Mouse (Mus musculus) neural tube, embryonic 13.5 days (tissue): Measurements from ENCODE around the gene Rhox2g. TPM values are rescaled to one million over a fixed set of nuclear protein-coding genes. Genes with fewer than 3 reads are reported as not detected.
"Not testable (repeated sequence)": the region's sequence is repeated elsewhere in the genome, so short reads cannot be mapped to it uniquely, and the experiment has no call there.

ENCODE experiments used
- ATAC-seq: fragments of 200-750 bp; cut with Nextera tagmentation; 2 replicates; pipeline ENCODE4 v1.8.0; 2017; ENCODE audit warnings: low read depth, mild to moderate bottlenecking, moderate TSS enrichment, moderate library complexity
- H3K27ac ChIP-seq: fragments of 300-500 bp; sonication (generic); replicated peaks from 2 replicates; pipeline ENCODE4 v1.5.1; 2015; ENCODE audit warnings: moderate library complexity, mild to moderate bottlenecking, inconsistent platforms
- H3K27me3 ChIP-seq: fragments of 300-500 bp; sonication (generic); 2 replicates; pipeline ENCODE4 v1.6.1; 2015; ENCODE audit warnings: mild to moderate bottlenecking, inconsistent platforms
- H3K36me3 ChIP-seq: fragments of 300-500 bp; sonication (generic); 2 replicates; pipeline ENCODE4 v1.6.1; 2015; ENCODE audit warnings: mild to moderate bottlenecking, inconsistent platforms
- H3K4me1 ChIP-seq: fragments of 300-500 bp; sonication (generic); replicated peaks from 2 replicates; pipeline ENCODE4 v1.6.1; 2015; ENCODE audit warnings: inconsistent platforms
- H3K4me2 ChIP-seq: fragments of 300-500 bp; sonication (generic); 2 replicates; pipeline ENCODE4 v1.6.1; 2015; ENCODE audit warnings: inconsistent platforms, mild to moderate bottlenecking, moderate library complexity
- H3K4me3 ChIP-seq: fragments of 300-500 bp; sonication (generic); 2 replicates; pipeline ENCODE4 v1.5.1; 2015; ENCODE audit warnings: mild to moderate bottlenecking, inconsistent platforms
- H3K9ac ChIP-seq: fragments of 300-500 bp; sonication (generic); 2 replicates; pipeline ENCODE4 v1.6.1; 2015; ENCODE audit warnings: moderate library complexity, mild to moderate bottlenecking, inconsistent platforms
- H3K9me3 ChIP-seq: fragments of 300-500 bp; sonication (generic); 2 replicates; pipeline ENCODE4 v1.6.1; 2016; ENCODE audit warnings: inconsistent platforms
- WGBS: fragments of 180-500 bp; shearing (Covaris S2); methylation state at CpG from one replicate; pipeline ENCODE4 v1.1.7; 2015; 5-methylcytosine and 5-hydroxymethylcytosine counted together
- polyA plus RNA-seq: library from polyadenylated mRNA; unstranded; fragments of >200 nt; fragmentation: Nextera tagmentation; extraction: Ambion mirVana; gene quantifications from 2 replicates; pipeline ENCODE4 v1.2.1, GENCODE M21; 2015

Rhox2g gene
- polyA plus RNA-seq, result not detected in 2 replicates

- H3K27me3 ChIP-seq, H3K9ac ChIP-seq, H3K27ac ChIP-seq, ATAC-seq, H3K4me3 ChIP-seq, H3K4me1 ChIP-seq, H3K9me3 ChIP-seq, H3K4me2 ChIP-seq, H3K36me3 ChIP-seq: not testable (repeated sequence)
- WGBS, result 96% methylated on average over 6 of the region's 6 CpGs
Measured at GRCm38 (mm10) chrX:37643370-37643769, at the start of gene Rhox2g. TSS of gene Rhox2g (minus strand) at chrX:37643470.

GRCm38 (mm10) chrX:37692261-37692660 lies 49.0 kb upstream of the Rhox2g start:
- H3K4me1 ChIP-seq, result no peaks in the 10 kb centered on the region
- no peak overlapping the region for H3K4me2 ChIP-seq
- H3K27me3 ChIP-seq, result no peaks in the 10 kb centered on the region
- no peak overlapping the region for H3K9ac ChIP-seq
- no peak for ATAC-seq
- H3K27ac ChIP-seq, result no peak overlapping the region
- no peaks in the 10 kb centered on the region for H3K9me3 ChIP-seq
- 84% methylated on average over 2 of the region's 2 CpGs for WGBS
- H3K4me3 ChIP-seq, result no peak overlapping the region
- H3K36me3 ChIP-seq, result no peaks in the 10 kb centered on the region

GRCm38 (mm10) chrX:37683031-37683715 lies 39.9 kb upstream of the Rhox2g start:
- no peak overlapping the region for H3K4me2 ChIP-seq
- no peak overlapping the region for H3K9ac ChIP-seq
- H3K27me3 ChIP-seq, result no peaks in the 10 kb centered on the region
- H3K27ac ChIP-seq, result no peak overlapping the region
- no peaks in the 10 kb centered on the region for H3K4me1 ChIP-seq
- ATAC-seq, result no peak
- no peak overlapping the region for H3K4me3 ChIP-seq
- no peaks in the 10 kb centered on the region for H3K36me3 ChIP-seq
- H3K9me3 ChIP-seq, result no peaks in the 10 kb centered on the region
- 88% methylated on average over 24 of the region's 24 CpGs for WGBS

GRCm38 (mm10) chrX:37673177-37673576 lies 29.9 kb upstream of the Rhox2g start, which contains the start of gene Rhox2h:
TSS of gene Rhox2h (minus strand) at chrX:37673277.
- H3K4me3 ChIP-seq, H3K36me3 ChIP-seq, H3K4me2 ChIP-seq, H3K27me3 ChIP-seq, H3K4me1 ChIP-seq, H3K9ac ChIP-seq, H3K27ac ChIP-seq, ATAC-seq, H3K9me3 ChIP-seq: not testable (repeated sequence)
- WGBS, result 87% methylated on average over 8 of the region's 8 CpGs

- H3K36me3 ChIP-seq, H3K27me3 ChIP-seq, H3K4me1 ChIP-seq, H3K4me2 ChIP-seq, ATAC-seq, H3K9ac ChIP-seq, H3K9me3 ChIP-seq, H3K27ac ChIP-seq, H3K4me3 ChIP-seq: not testable (repeated sequence)
- 100% methylated on average over 1 of the region's 3 CpGs for WGBS
Measured at GRCm38 (mm10) chrX:37668664-37669063, 25.4 kb upstream of the Rhox2g start, which contains the start of gene Rhox3h. TSS of gene Rhox3h (minus strand) at chrX:37668764.

GRCm38 (mm10) chrX:37651227-37651626 lies 8.0 kb upstream of the Rhox2g start, which contains the start of gene Rhox4g:
TSS of gene Rhox4g (minus strand) at chrX:37651327.
- H3K27me3 ChIP-seq, H3K27ac ChIP-seq, H3K36me3 ChIP-seq, H3K4me1 ChIP-seq, H3K4me3 ChIP-seq, H3K4me2 ChIP-seq, H3K9ac ChIP-seq, H3K9me3 ChIP-seq, ATAC-seq: not testable (repeated sequence)
- WGBS, result 93% methylated on average over 18 of the region's 20 CpGs

- H3K4me3 ChIP-seq, H3K36me3 ChIP-seq, H3K27me3 ChIP-seq, H3K9ac ChIP-seq, H3K9me3 ChIP-seq, H3K4me1 ChIP-seq, H3K27ac ChIP-seq, H3K4me2 ChIP-seq, ATAC-seq: not testable (repeated sequence)
- WGBS, result 86% methylated on average over 2 of the region's 2 CpGs
Measured at GRCm38 (mm10) chrX:37628512-37628911, 14.8 kb downstream of the Rhox2g start, which contains the start of gene Rhox3g. TSS of gene Rhox3g (minus strand) at chrX:37628612.

- not testable (repeated sequence) for H3K4me2 ChIP-seq, H3K4me1 ChIP-seq, H3K9ac ChIP-seq, H3K27me3 ChIP-seq, H3K9me3 ChIP-seq, H3K36me3 ChIP-seq, H3K4me3 ChIP-seq, H3K27ac ChIP-seq, ATAC-seq
- WGBS, result 98% methylated on average over 17 of the region's 19 CpGs
Measured at GRCm38 (mm10) chrX:37607604-37608003, 35.7 kb downstream of the Rhox2g start, which contains the start of gene Rhox4f. TSS of gene Rhox4f (minus strand) at chrX:37607704.

Other genes with a start within 250 kb of the Rhox2g start
- not detected in 2 replicates for gene Rhox2b, start 231.4 kb downstream of the Rhox2g start, polyA plus RNA-seq
- gene Rhox4b, start 211.0 kb downstream of the Rhox2g start, polyA plus RNA-seq, result not detected in 2 replicates
- not detected in 2 replicates for gene Rhox2c, start 189.8 kb downstream of the Rhox2g start, polyA plus RNA-seq
- gene Rhox3c, start 184.9 kb downstream of the Rhox2g start, polyA plus RNA-seq, result not detected in 2 replicates
- gene Rhox4c, start 163.1 kb downstream of the Rhox2g start, polyA plus RNA-seq, result not detected in 2 replicates
- gene Rhox2d, start 150.0 kb downstream of the Rhox2g start, polyA plus RNA-seq, result not detected in 2 replicates
- gene Rhox4d, start 129.1 kb downstream of the Rhox2g start, polyA plus RNA-seq, result not detected in 2 replicates
- gene Rhox2e, start 113.0 kb downstream of the Rhox2g start, polyA plus RNA-seq, result not detected in 2 replicates
- not detected in 2 replicates for gene Rhox3e, start 101.5 kb downstream of the Rhox2g start, polyA plus RNA-seq
- not detected in 2 replicates for gene Rhox4e, start 86.1 kb downstream of the Rhox2g start, polyA plus RNA-seq
- not detected in 2 replicates for gene Rhox2f, start 72.1 kb downstream of the Rhox2g start, polyA plus RNA-seq
- gene Rhox3f, start 62.5 kb downstream of the Rhox2g start, polyA plus RNA-seq, result not detected in 2 replicates
- gene Rhox4f, start 35.8 kb downstream of the Rhox2g start, polyA plus RNA-seq, result not detected in 2 replicates
- not detected in 2 replicates for gene Rhox3g, start 14.9 kb downstream of the Rhox2g start, polyA plus RNA-seq
- gene Rhox4g, start 7.9 kb upstream of the Rhox2g start, polyA plus RNA-seq, result not detected in 2 replicates
- not detected in 2 replicates for gene Rhox3h, start 25.3 kb upstream of the Rhox2g start, polyA plus RNA-seq
- gene Rhox2h, start 29.8 kb upstream of the Rhox2g start, polyA plus RNA-seq, result not detected in 2 replicates
- gene Rhox5, start 161.4 kb upstream of the Rhox2g start, polyA plus RNA-seq, result 0.45 and 0.51 TPM in 2 replicates
- gene Rhox6, start 183.4 kb upstream of the Rhox2g start, polyA plus RNA-seq, result not detected in 2 replicates
- not detected in 2 replicates for gene Rhox7a, start 188.2 kb upstream of the Rhox2g start, polyA plus RNA-seq
- not detected in 2 replicates for gene Rhox8, start 235.5 kb upstream of the Rhox2g start, polyA plus RNA-seq